Mouse (Mus musculus): ENCODE data around the gene Vat1.
"Not testable (repeated sequence)": the region's sequence is repeated elsewhere in the genome, so short reads cannot be mapped to it uniquely, and the experiment has no call there.

The Vat1 gene

DNA sequence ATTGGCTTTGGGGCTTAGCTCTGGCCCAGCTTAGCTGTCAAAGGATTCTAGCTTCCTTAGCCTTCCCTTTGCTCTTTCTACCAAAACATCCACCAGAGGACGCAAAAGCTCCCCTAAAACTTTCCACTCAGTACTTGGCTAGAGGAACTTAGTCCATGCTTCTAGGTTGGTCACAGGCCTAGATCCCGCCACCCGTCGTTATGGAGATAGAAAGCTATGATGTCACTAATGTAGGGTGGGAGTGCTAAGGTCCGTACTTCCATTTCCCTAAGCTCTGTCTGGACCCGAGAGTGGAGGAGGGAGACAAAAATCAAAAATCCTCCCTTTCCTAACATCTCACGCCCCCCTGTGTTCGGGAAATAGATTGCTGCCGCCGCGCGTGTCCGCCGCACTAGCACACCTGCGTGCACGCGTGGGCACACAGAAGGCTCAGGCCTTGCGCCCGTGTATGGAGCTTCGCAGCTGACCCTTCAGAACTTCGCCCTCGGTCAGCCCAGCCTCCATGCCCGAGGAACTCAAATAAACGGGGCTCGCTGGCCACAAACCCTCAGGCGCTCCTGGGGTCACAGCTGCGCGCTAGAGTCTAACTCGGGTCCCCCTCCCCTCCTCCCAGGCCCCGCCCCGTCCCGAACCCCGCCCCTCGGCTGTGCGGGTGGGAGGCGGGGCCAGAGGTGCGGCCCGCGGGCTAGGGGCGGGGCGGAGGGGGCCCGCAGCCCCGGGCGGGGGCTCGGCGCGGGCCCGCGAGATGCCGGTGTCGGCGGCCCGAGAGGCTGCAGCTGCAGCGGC lies 1.6 kb upstream of the Vat1 start:
- peak; percentile 87 for DNase-seq (ENCODE audit: extremely low read depth, insufficient read length, low spot score)

- DNase-seq (ENCODE audit: extremely low read depth, insufficient read length, low spot score) = not testable (repeated sequence)
Measured at GRCm38 (mm10) chr11:101466552-101466950, 521 bp upstream of the Vat1 start.

GRCm38 (mm10) chr11:101465101-101465868 lies 745 bp downstream of the Vat1 start:
- peak; percentile 85 for DNase-seq (ENCODE audit: extremely low read depth, insufficient read length, low spot score)

- DNase-seq (ENCODE audit: extremely low read depth, insufficient read length, low spot score) = no peak
Measured at GRCm38 (mm10) chr11:101464211-101465100, 1.6 kb downstream of the Vat1 start, which contains the start of gene Rnd2. Gene Rnd2 (plus strand): TSS chr11:101464999.

GRCm38 (mm10) chr11:101462583-101463440 lies 3.2 kb downstream of the Vat1 start:
- no peak for DNase-seq (ENCODE audit: extremely low read depth, insufficient read length, low spot score)

- no peak for DNase-seq (ENCODE audit: extremely low read depth, insufficient read length, low spot score)
Measured at GRCm38 (mm10) chr11:101462141-101462540, 3.9 kb downstream of the Vat1 start.

DNA sequence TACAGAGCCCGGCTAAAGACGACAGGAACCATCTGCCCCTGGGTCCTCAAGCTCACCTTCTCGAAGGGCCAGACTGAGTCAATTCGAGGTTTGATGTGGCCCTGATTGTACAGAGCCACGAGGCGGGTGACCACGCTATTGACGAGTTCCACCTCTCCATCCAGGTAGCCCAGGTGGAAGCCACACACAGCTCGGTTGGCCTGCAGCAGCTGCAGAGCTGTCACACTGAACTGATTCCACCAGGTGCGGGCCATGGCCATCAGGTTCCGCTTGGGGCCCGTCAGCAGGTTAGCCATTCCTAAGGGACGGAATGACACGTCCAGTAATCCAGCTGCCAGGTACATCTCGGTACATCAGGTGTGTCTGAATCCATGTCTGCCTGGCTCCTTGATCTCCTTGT lies 5.7 kb downstream of the Vat1 start:
- DNase-seq (ENCODE audit: extremely low read depth, insufficient read length, low spot score) = no peak

DNA sequence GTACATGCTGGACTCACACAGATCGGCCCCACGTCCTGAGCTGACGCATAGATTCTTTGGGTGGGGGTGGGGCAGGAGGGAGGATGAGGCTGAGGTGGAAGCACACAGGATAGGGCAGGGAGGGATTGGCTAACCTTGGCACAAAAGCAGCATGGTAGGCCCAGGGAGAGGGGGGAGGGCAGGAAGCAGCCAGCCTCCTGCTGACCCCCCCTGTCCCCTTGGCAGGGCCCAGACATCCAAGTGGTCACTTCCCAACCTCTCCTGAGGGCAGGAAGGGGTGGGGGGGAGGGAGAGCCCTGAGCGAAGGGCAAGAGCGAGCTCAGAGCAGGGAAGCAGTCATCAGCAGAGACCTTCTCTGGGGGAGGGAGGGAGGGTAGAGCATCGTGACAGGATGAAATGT lies 6.3 kb downstream of the Vat1 start:
- DNase-seq (ENCODE audit: extremely low read depth, insufficient read length, low spot score) = no peak

DNA sequence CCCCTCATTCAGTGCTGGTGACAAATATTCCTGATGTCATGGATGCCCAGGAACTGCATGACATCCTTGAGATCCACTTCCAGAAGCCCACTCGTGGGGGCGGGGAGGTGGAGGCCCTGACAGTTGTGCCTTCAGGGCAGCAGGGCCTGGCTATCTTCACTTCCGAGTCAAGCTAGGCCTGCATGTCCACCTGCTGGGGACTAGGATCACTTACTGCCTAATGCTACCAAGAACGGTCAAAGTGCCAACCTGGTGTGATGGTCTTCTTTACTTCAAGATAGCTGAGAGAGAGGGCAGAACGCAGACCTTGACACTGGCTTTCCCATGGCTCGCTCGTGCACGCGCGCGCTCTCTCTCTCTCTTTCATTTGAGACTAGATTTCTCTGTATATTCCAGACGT lies 7.8 kb downstream of the Vat1 start:
- DNase-seq (ENCODE audit: extremely low read depth, insufficient read length, low spot score) = no peak

- DNase-seq (ENCODE audit: extremely low read depth, insufficient read length, low spot score) = no peak
Measured at GRCm38 (mm10) chr11:101457631-101458030, 8.4 kb downstream of the Vat1 start.

DNA sequence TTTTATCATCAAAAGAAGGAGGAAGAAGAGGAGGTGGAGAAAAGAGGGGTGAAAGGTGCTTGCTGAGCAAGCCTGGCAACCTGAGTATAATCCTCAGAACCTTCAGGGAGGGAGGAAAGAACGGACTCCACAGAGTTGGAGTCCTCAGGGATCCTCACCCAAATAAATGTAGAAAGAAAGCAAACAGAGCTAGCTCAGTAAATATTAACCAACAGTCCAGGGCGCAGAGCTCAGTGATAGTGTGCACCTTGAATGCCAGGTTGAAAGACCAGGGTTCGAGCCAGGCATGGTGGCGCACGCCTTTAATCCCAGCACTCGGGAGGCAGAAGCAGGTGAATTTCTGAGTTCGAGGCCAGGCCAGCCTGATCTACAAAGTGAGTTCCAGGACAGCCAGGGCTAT lies 10.4 kb downstream of the Vat1 start:
- DNase-seq (ENCODE audit: extremely low read depth, insufficient read length, low spot score) = no peak

DNA sequence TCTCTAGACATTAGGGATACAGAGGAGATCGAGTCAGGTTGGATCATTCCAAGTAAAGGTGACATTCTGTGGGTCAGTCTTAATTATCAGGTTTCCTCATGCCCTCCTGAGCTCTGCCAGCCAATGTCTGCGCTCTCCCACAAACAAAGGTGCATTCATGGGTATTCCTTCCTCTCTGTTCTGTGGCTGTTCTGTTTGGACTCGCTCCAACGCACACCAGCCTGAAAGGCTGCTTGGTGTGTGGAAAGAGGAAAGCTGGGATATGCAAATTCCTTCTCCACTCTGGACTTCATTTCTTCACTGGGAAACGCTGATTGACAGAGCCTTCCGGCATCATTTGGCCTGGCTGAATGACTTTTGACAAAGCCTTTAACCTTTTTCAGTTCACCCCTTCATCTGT lies 11.3 kb downstream of the Vat1 start:
- no peak for DNase-seq (ENCODE audit: extremely low read depth, insufficient read length, low spot score)

- DNase-seq (ENCODE audit: extremely low read depth, insufficient read length, low spot score) = no peak
Measured at GRCm38 (mm10) chr11:101452093-101452774, 13.8 kb downstream of the Vat1 start.

DNA sequence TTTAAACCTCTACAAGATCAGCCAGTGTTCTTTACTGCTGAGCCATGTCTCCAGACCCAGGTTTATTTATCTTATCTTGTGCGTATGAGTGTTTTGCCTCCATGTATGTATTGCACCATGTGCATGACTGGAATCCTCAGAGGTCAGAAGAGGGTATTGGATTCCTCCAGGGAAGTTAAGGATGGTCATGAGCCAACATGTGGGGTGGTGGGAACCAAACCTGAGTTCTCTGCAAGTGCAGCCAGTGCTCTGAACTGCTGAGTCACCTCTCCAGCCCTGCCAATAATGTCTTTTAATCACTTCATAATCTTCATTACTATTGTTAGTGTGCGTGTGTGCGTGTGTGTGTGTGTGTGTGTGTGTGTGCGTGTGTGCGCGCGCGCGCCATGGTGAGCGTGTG lies 14.5 kb downstream of the Vat1 start:
- no peak for DNase-seq (ENCODE audit: extremely low read depth, insufficient read length, low spot score)

- DNase-seq (ENCODE audit: extremely low read depth, insufficient read length, low spot score) = no peak
Measured at GRCm38 (mm10) chr11:101450394-101450793, 15.6 kb downstream of the Vat1 start.

DNA sequence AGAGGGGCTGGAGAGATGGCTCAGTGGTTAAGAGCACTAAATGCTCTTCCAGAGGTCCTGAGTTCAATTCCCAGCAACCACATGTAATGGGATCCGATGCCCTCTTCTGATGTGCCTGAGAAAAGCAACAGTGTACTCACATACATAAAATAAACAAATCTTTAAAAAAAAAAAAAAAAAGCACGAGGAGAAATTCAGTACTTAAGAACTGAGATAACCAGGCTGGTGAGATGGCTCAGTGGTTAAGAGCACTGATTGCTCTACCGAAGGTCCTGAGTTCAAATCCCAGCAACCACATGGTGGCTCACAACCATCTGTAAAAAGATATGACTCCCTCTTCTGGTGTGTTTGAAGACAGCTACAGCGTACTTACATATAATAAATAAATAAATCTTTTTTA lies 16.4 kb downstream of the Vat1 start:
- DNase-seq (ENCODE audit: extremely low read depth, insufficient read length, low spot score) = not testable (repeated sequence)

DNA sequence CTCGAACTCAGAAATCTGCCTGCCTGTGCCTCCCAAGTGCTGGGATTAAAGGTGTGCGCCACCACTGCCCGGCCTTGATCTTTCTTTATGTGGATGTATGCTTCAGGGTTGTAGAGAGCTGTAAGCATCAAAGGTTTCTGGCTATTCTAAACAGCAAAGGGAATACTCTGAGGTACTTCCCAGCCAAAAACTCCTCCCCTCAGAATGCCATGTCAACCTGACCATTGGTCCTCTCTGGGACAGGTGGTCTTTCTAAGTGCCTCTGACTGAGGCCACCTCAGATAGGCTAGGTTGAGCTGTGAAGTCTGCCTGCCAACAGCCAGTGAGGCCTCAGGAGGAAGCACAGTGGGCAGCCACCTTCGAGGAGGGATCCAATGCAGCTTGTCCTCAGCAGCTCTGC lies 17.1 kb downstream of the Vat1 start:
- peak; percentile 47 for DNase-seq (ENCODE audit: extremely low read depth, insufficient read length, low spot score)

- DNase-seq (ENCODE audit: extremely low read depth, insufficient read length, low spot score) = peak; percentile 77
Measured at GRCm38 (mm10) chr11:101448274-101448746, 17.7 kb downstream of the Vat1 start, which contains the start of gene Ifi35. Gene Ifi35 (plus strand): TSS chr11:101448407.

GRCm38 (mm10) chr11:101447786-101448185 lies 18.2 kb downstream of the Vat1 start:
- DNase-seq (ENCODE audit: extremely low read depth, insufficient read length, low spot score) = no peak

Measured in 3134 (cell line).